ENCODE assay signal across 7 mouse cellular contexts in genomic region chr19:53142190-53143107, GRCm38 (mm10). TPM values are rescaled to one million over a fixed set of nuclear protein-coding genes. Genes with fewer than 3 reads are reported as not detected.
DNase-seq lines count a peak whose midpoint lies in the region; ATAC-seq lines count a peak whose summit lies in the region.

No protein-coding gene starts in this region.

- H3K4me3 ChIP-seq in intestine, embryonic 15.5 days (replicated peaks): peak overlapping the region; percentile 88
- peak overlapping the region; percentile 79 for H3K4me3 ChIP-seq in midbrain, embryonic 10.5 days

- intact Hi-C loops in gastrocnemius, postnatal 36 days (cut with DNase I): loop anchor here (5.0 kb wide), 4 partner anchors 40 to 170 kb away; partner anchors contain the start of gene Mxi1
- intact Hi-C loops in left cerebral cortex, postnatal 25 days (cut with DNase I): loop anchor here (1.0 to 5.0 kb wide), 6 partner anchors 45 to 210 kb away; partner anchors contain the start of gene Mxi1

- no peaks in the 10 kb centered on the region for H3K9me3 ChIP-seq in intestine, embryonic 15.5 days
- no peaks in the 10 kb centered on the region for H3K9me3 ChIP-seq in midbrain, embryonic 10.5 days (replicated peaks)

- DNase-seq in adrenal gland, adult 2 months: peak; percentile 100
- peak; percentile 100 for DNase-seq in embryo, embryonic 11.5 days (ENCODE audit: low read depth, low spot score)
- DNase-seq in gastrocnemius, postnatal 36 days: peak; percentile 100
- DNase-seq in left cerebral cortex, postnatal 25 days (ENCODE audit: low spot score in 2 of 2): peak; percentile 99
- peak; percentile 100 for DNase-seq in midbrain, embryonic 10.5 days (ENCODE audit: low spot score)
- peak; percentile 96 for DNase-seq in right cerebral cortex, postnatal 4 days

- peak overlapping the region; percentile 94 for H3K9ac ChIP-seq in intestine, embryonic 15.5 days

- H3K4me1 ChIP-seq in intestine, embryonic 15.5 days (replicated peaks): peaks cover 11% of the 10 kb centered on the region
- peaks cover 45% of the 10 kb centered on the region for H3K4me1 ChIP-seq in midbrain, embryonic 10.5 days

- peak; percentile 95 for ATAC-seq in intestine, embryonic 15.5 days

- H3K4me2 ChIP-seq in intestine, embryonic 15.5 days (replicated peaks): peak overlapping the region; percentile 86

- H3K27ac ChIP-seq in intestine, embryonic 15.5 days: peak overlapping the region; percentile 89
- H3K27ac ChIP-seq in midbrain, embryonic 10.5 days (replicated peaks): peak overlapping the region; percentile 89

- under 1% methylated on average over 84 of the region's 84 CpGs for WGBS in intestine, embryonic 15.5 days
- under 1% methylated on average over 84 of the region's 84 CpGs for whole genome bisulfite sequencing in midbrain, embryonic 10.5 days

- H3K36me3 ChIP-seq in intestine, embryonic 15.5 days: no peaks in the 10 kb centered on the region
- no peaks in the 10 kb centered on the region for H3K36me3 ChIP-seq in midbrain, embryonic 10.5 days

- no peaks in the 10 kb centered on the region for H3K27me3 ChIP-seq in intestine, embryonic 15.5 days (replicated peaks)
- H3K27me3 ChIP-seq in midbrain, embryonic 10.5 days (ENCODE audit: low read depth, poor library complexity, severe bottlenecking): peaks cover 31% of the 10 kb centered on the region

RNA-seq across cellular contexts. Expression of gene Add3, which starts 2.2 kb away (rescaled TPM):
- total RNA-seq in adrenal gland, adult 2 months (2021): 10 to 100 TPM; 43.1 to 46.6 TPM
- 9.4 and 11.6 TPM in 2 replicates for polyA plus RNA-seq in adrenal gland, adult 2 months (2012; rRNA removed)
- 10 to 100 TPM; 20.0 to 20.7 TPM for total RNA-seq in gastrocnemius, postnatal 36 days (2021)
- polyA plus RNA-seq in intestine, embryonic 15.5 days (2015; fragmentation: Nextera tagmentation; extraction: Ambion mirVana): 119 and 133 TPM in 2 replicates
- total RNA-seq in left cerebral cortex, postnatal 25 days (2021): 10 to 100 TPM; 80.6 to 86.6 TPM
- 48.7 and 50.2 TPM in 2 replicates for polyA plus RNA-seq in midbrain, embryonic 10.5 days (2016; fragmentation: Nextera tagmentation; extraction: Ambion mirVana)

Comparison
In these comparisons a context has a peak if more than half of its experiments do, and no peak if none do; other contexts are left out.
1. Peak in every context shown above with its lines: DNase-seq, ATAC-seq, H3K4me3 ChIP-seq and H3K27ac ChIP-seq.